Mouse (Mus musculus): ENCODE measurements around the gene Esr1.

GRCm38 (mm10) chr10:4667006-4667405 lies 55.6 kb downstream of the Esr1 start:
- TF ChIP-seq CTCF (IDR thresholded peaks at IDR 0.05; ENCODE audit: low read depth), result no peak
- TF ChIP-seq EP300 (IDR thresholded peaks at IDR 0.05; ENCODE audit: low read depth), result no peak
